Comparison of ENCODE assay signal across 24 mouse cellular contexts in genomic region chr19:10712194-10712593, GRCm38 (mm10). TPM values are rescaled to one million over a fixed set of nuclear protein-coding genes. Genes with fewer than 3 reads are reported as not detected.
DNase-seq lines count a peak whose midpoint lies in the region; ATAC-seq lines count a peak whose summit lies in the region.
"Had no signal": no experiment of that assay in that cellular context is flagged by ENCODE, and none has a peak within 500 bp of the region (broad histone marks: within the 10 kb centered on the region; RNA-seq: fewer than 3 reads in every experiment).

No protein-coding gene starts in this region.

- H3K9ac ChIP-seq in heart, embryonic 11.5 days (ENCODE audit: low read depth, low read length): no peak overlapping the region
- H3K9ac ChIP-seq: embryonic facial prominence, embryonic 12.5 days; forebrain, embryonic 13.5 days; forebrain, embryonic 15.5 days; forebrain, postnatal 0 days had no signal

- ATAC-seq in heart, embryonic 11.5 days (replicated peaks; ENCODE audit: insufficient number of reproducible peaks, low FRiP score, low TSS enrichment): no peak
- ATAC-seq: activated CD4-positive, CD25-positive, alpha-beta regulatory T cell, adult 4 months; CD4-positive, CD25-positive, alpha-beta regulatory T cell, adult 4 months; forebrain, embryonic 13.5 days; forebrain, embryonic 15.5 days; forebrain, postnatal 0 days; Patski had no signal

- H3K27me3 ChIP-seq in heart, embryonic 11.5 days (ENCODE audit: control insufficient read depth, insufficient read depth, low read length): no peaks in the 10 kb centered on the region
- H3K27me3 ChIP-seq: CH12.LX; embryonic facial prominence, embryonic 12.5 days; forebrain, embryonic 13.5 days; forebrain, embryonic 15.5 days; Patski had no signal

- peak overlapping the region; percentile 5; the same call in 1 of the 2 replicates for H3K27ac ChIP-seq in heart, embryonic 11.5 days (ENCODE audit: low read depth, low read length)
- H3K27ac ChIP-seq: embryonic facial prominence, embryonic 10.5 days; embryonic facial prominence, embryonic 12.5 days; forebrain, embryonic 13.5 days had no signal

- H3K9me3 ChIP-seq in heart, embryonic 11.5 days (replicated peaks; ENCODE audit: control insufficient read depth, low read length): no peaks in the 10 kb centered on the region
- H3K9me3 ChIP-seq: embryonic facial prominence, embryonic 10.5 days; embryonic facial prominence, embryonic 12.5 days; forebrain, embryonic 13.5 days; forebrain, embryonic 15.5 days; G1E had no signal

- peaks cover 12% of the 10 kb centered on the region for H3K4me1 ChIP-seq in heart, embryonic 11.5 days (ENCODE audit: control insufficient read depth, insufficient read depth, low read length)

- no peak overlapping the region for H3K4me2 ChIP-seq in heart, embryonic 11.5 days
- H3K4me2 ChIP-seq: embryonic facial prominence, embryonic 12.5 days; forebrain, embryonic 13.5 days; forebrain, embryonic 15.5 days had no signal

- DNase-seq in cerebellum, adult 11-12 months: peak; percentile 56
- DNase-seq in cerebellum, postnatal 4 days (ENCODE audit: low spot score in 2 of 2): no peak
- DNase-seq in heart, adult 11 months: no peak
- peak; percentile 16 for DNase-seq in induced T-regulatory cell, adult 2 months (ENCODE audit: low read depth)
- DNase-seq: adrenal gland, adult 8-10 months; adrenal gland, postnatal 14 days; adrenal gland, postnatal 36 days; B cell, adult 2 months; cerebellum, adult 8-10 months; cerebellum, postnatal 10 days; forebrain, postnatal 0 days had no signal

- peaks cover 17% of the 10 kb centered on the region for H3K36me3 ChIP-seq in heart, embryonic 11.5 days (ENCODE audit: control insufficient read depth, insufficient read depth, low read length)

- WGBS in heart, embryonic 11.5 days (ENCODE audit: insufficient replicate concordance): 87% methylated on average over 7 of the region's 7 CpGs

- H3K4me3 ChIP-seq in heart, embryonic 11.5 days (ENCODE audit: low read depth, low read length): no peak overlapping the region
- H3K4me3 ChIP-seq: embryonic facial prominence, embryonic 10.5 days; embryonic facial prominence, embryonic 12.5 days; forebrain, embryonic 13.5 days; forebrain, embryonic 15.5 days had no signal

RNA-seq across cellular contexts. Expression of gene Vps37c, which starts 23.7 kb away (rescaled TPM):
- 21.9 and 22.5 TPM in 2 replicates for polyA plus RNA-seq in heart, embryonic 11.5 days (2014; fragmentation: Nextera tagmentation; extraction: Ambion mirVana)

RNA-seq across cellular contexts. Expression of gene Cd5, which starts 26.6 kb away (rescaled TPM):
- polyA plus RNA-seq in heart, embryonic 11.5 days (2014; fragmentation: Nextera tagmentation; extraction: Ambion mirVana): 0.39 and 0.72 TPM in 2 replicates
- polyA plus RNA-seq: forebrain, embryonic 13.5 days; G1E; Patski had no signal

RNA-seq across cellular contexts. Expression of gene Pga5, which starts 34.3 kb away (rescaled TPM):
- polyA plus RNA-seq in heart, embryonic 11.5 days (2014; fragmentation: Nextera tagmentation; extraction: Ambion mirVana): not detected in 2 replicates
- polyA plus RNA-seq: activated CD4-positive, CD25-positive, alpha-beta regulatory T cell, adult 4 months; CD4-positive, CD25-positive, alpha-beta regulatory T cell, adult 4 months; cortical plate, adult 2 months; embryonic facial prominence, embryonic 10.5 days; embryonic facial prominence, embryonic 12.5 days; embryonic facial prominence, embryonic 14.5 days; forebrain, embryonic 11.5 days; forebrain, embryonic 13.5 days; forebrain, embryonic 15.5 days; forebrain, postnatal 0 days had no signal

Comparison
In these comparisons a context has a peak if more than half of its experiments do, and no peak if none do; other contexts are left out.
1. DNase-seq: peak in cerebellum, adult 11-12 months (single experiment) and induced T-regulatory cell, adult 2 months (single experiment); none in cerebellum, postnatal 4 days (0 of 2) and heart, adult 11 months (single experiment).